Mouse (Mus musculus): ENCODE measurements around the gene Abca1. TPM values are rescaled to one million over a fixed set of nuclear protein-coding genes. Genes with fewer than 3 reads are reported as not detected.

The Abca1 gene
- polyA plus RNA-seq, 1 experiment from 2014 or later, result 8.8 TPM

DNA sequence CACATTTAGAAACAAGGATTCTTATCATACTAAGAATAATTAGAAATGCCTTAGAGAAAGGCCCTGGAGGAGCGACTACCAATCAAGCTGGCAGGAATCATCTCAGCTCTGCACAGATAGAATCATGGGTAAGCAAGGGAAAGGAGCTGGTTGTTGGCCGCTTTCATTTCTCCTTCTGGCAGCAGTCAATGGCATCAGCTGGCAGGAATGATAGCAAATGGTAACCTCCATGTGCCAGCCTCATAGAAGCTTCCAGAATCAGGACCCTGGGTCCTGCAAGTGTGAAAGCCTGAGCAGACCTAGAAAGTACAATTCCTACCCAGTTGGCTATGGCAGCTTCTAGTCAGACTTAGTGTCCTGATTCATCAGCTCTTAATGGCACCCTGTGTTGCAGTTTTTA, 173.4 kb downstream of the Abca1 start:
- no peak overlapping the region for H3K4me2 ChIP-seq
- H3K4me1 ChIP-seq, result peaks cover 4% of the 10 kb centered on the region; the same call in 1 of the 2 replicates
- no peak overlapping the region for H3K4me3 ChIP-seq (replicated peaks)
- 87% methylated on average over 2 of the region's 2 CpGs for WGBS
- H3K9ac ChIP-seq (replicated peaks), result no peak overlapping the region
- H3K27ac ChIP-seq (replicated peaks), result no peak overlapping the region
- no peaks in the 10 kb centered on the region for H3K27me3 ChIP-seq (replicated peaks)
- H3K9me3 ChIP-seq (replicated peaks), result no peaks in the 10 kb centered on the region
- no peak for ATAC-seq (ENCODE audit: low FRiP score)
- H3K36me3 ChIP-seq, result no peaks in the 10 kb centered on the region

DNA sequence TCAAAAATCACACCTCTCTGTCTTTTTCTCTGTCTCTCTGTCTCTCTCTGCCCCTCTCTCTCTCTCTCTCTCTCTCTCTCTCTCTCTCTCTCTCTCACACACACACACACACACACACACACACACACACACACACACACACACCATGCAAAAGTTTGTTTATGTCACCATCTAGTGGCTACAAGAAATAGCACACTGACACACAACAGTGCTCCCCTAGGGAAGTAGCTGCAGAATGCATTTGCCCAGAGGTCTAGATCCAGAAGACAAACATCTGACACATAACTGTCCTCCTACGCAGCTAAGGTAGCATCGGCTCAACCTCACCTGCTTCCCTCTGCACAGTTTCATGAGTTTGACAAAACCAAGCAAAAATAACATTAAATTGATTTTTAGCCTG, 174.5 kb downstream of the Abca1 start:
- Histone ChIP-seq H3K9ac (replicated peaks) (no peak overlapping the region), H3K36me3 (no peaks in the 10 kb centered on the region), H3K4me2 (no peak overlapping the region), H3K27ac (replicated peaks) (no peak overlapping the region), H3K4me3 (replicated peaks) (no peak overlapping the region), H3K4me1 (peaks cover 4% of the 10 kb centered on the region; the same call in 1 of the 2 replicates), H3K27me3 (replicated peaks) (no peaks in the 10 kb centered on the region), H3K9me3 (replicated peaks) (no peaks in the 10 kb centered on the region)
- ATAC-seq (ENCODE audit: low FRiP score), result no peak
- WGBS, result 73% methylated on average over 2 of the region's 2 CpGs

Other genes starting within 250 kb of the Abca1 start
- gene Olfr272, start 240.7 kb downstream of the Abca1 start, polyA plus RNA-seq (2015; fragmentation: Nextera tagmentation; extraction: Ambion mirVana), result not detected in 2 replicates
- not detected in 2 replicates for gene Olfr270, start 195.3 kb downstream of the Abca1 start, polyA plus RNA-seq (2015; fragmentation: Nextera tagmentation; extraction: Ambion mirVana)
- not detected in 2 replicates for gene Nipsnap3a, start 170.6 kb downstream of the Abca1 start, polyA plus RNA-seq (2015; fragmentation: Nextera tagmentation; extraction: Ambion mirVana)
- gene Nipsnap3b, start 148.0 kb downstream of the Abca1 start, polyA plus RNA-seq (2015; fragmentation: Nextera tagmentation; extraction: Ambion mirVana), result 156 and 189 TPM in 2 replicates